Mouse (Mus musculus) stomach, embryonic 15.5 days (tissue): Measurements from ENCODE around the gene Peg3. TPM values are rescaled to one million over a fixed set of nuclear protein-coding genes. Genes with fewer than 3 reads are reported as not detected.

Experiments used
- ATAC-seq: fragments of 200-750 bp; cut with Nextera tagmentation; 2 replicates; pipeline ENCODE4 v1.8.0; 2017; ENCODE audit warnings: low read depth, moderate number of reproducible peaks, moderate TSS enrichment; ENCODE audit not compliant: insufficient read depth, low FRiP score
- H3K27ac ChIP-seq: fragments of 300-500 bp; sonication (generic); 2 replicates; pipeline ENCODE4 v1.5.1; 2015; ENCODE audit warnings: mild to moderate bottlenecking, inconsistent platforms
- H3K27me3 ChIP-seq: fragments of 300-500 bp; sonication (generic); replicated peaks from 2 replicates; pipeline ENCODE4 v1.6.1; 2015; ENCODE audit warnings: inconsistent platforms
- H3K36me3 ChIP-seq: fragments of 300-500 bp; sonication (generic); 2 replicates; pipeline ENCODE4 v1.6.1; 2015; ENCODE audit warnings: inconsistent platforms
- H3K4me1 ChIP-seq: fragments of 300-500 bp; sonication (generic); 2 replicates; pipeline ENCODE4 v1.6.1; 2015; ENCODE audit warnings: inconsistent platforms
- H3K4me2 ChIP-seq: fragments of 300-500 bp; sonication (generic); 2 replicates; pipeline ENCODE4 v1.6.1; 2015; ENCODE audit warnings: mild to moderate bottlenecking, inconsistent platforms
- H3K4me3 ChIP-seq: fragments of 300-500 bp; sonication (generic); replicated peaks from 2 replicates; pipeline ENCODE4 v1.5.1; 2015; ENCODE audit warnings: inconsistent platforms
- H3K9ac ChIP-seq: fragments of 300-500 bp; sonication (generic); 2 replicates; pipeline ENCODE4 v1.6.1; 2015; ENCODE audit warnings: inconsistent platforms
- H3K9me3 ChIP-seq: fragments of 300-500 bp; sonication (generic); 2 replicates; pipeline ENCODE4 v1.6.1; 2016; ENCODE audit warnings: inconsistent platforms
- WGBS: fragments of 180-500 bp; shearing (Covaris S2); methylation state at CpG from one replicate; pipeline ENCODE4 v1.1.7; 2015; 5-methylcytosine and 5-hydroxymethylcytosine counted together
- polyA plus RNA-seq: library from polyadenylated mRNA; unstranded; fragments of >200 nt; fragmentation: Nextera tagmentation; extraction: Ambion mirVana; gene quantifications from 2 replicates; pipeline ENCODE4 v1.2.1, GENCODE M21; 2015

Gene Peg3
- polyA plus RNA-seq, 1 experiment from 2014 or later = 134 TPM

- H3K27me3 ChIP-seq = no peaks in the 10 kb centered on the region
- no peak overlapping the region for H3K4me3 ChIP-seq
- peaks cover 25% of the 10 kb centered on the region; the same call in 1 of the 2 replicates for H3K36me3 ChIP-seq
- no peak overlapping the region for H3K9ac ChIP-seq
- 90% methylated on average over 23 of the region's 23 CpGs for WGBS
- no peaks in the 10 kb centered on the region for H3K9me3 ChIP-seq
- no peak overlapping the region for H3K27ac ChIP-seq
- no peaks in the 10 kb centered on the region for H3K4me1 ChIP-seq
- no peak for ATAC-seq
- H3K4me2 ChIP-seq = no peak overlapping the region
These were observed 22.7 kb downstream of the Peg3 start for GRCm38 (mm10) chr7:6707416-6708015.

GRCm38 (mm10) chr7:6699230-6699629 lies 31.0 kb downstream of the Peg3 start:
- Histone ChIP-seq H3K4me3 (no peak overlapping the region), H3K9me3 (no peaks in the 10 kb centered on the region), H3K27ac (no peak overlapping the region), H3K4me2 (no peak overlapping the region), H3K27me3 (no peaks in the 10 kb centered on the region), H3K4me1 (no peaks in the 10 kb centered on the region), H3K36me3 (no peaks in the 10 kb centered on the region), H3K9ac (no peak overlapping the region)
- no peak for ATAC-seq
- 80% methylated on average over 3 of the region's 3 CpGs for WGBS

- WGBS = 10% methylated on average over 32 of the region's 32 CpGs
- H3K36me3 ChIP-seq = no peaks in the 10 kb centered on the region
- H3K4me1 ChIP-seq = no peaks in the 10 kb centered on the region
- no peak within 1 kb of the TSS for H3K9ac ChIP-seq
- H3K4me3 ChIP-seq = peak within 1 kb of the TSS; percentile 51
- no peaks in the 10 kb centered on the region for H3K27me3 ChIP-seq
- peak within 1 kb of the TSS; percentile 65 for H3K4me2 ChIP-seq
- H3K9me3 ChIP-seq = no peaks in the 10 kb centered on the region
- peak; percentile 100 for ATAC-seq
- H3K27ac ChIP-seq = no peak within 1 kb of the TSS
These were observed 33.8 kb downstream of the Peg3 start, which contains the start of gene Zim1 for GRCm38 (mm10) chr7:6696241-6697045. Zim1 (minus strand) TSS chr7:6696450.

DNA sequence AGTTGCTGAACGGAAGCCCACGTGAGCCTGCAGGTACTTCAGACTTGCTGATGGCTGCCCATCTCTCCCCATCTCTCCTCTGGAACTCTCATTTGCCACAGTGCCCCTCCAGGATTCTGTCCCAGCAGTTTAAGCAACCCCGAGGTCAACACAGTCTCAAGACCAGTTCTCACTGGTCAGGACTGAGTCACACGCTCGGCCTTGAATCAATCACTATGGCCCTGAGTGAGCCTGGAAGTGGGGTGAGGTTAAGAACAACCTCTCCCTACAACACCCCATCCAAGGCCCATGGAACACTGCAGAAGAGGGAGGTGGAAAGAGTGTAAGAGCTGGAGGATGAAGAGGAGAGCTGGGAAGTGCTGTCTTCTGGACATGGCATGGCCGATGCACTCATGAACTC lies 44.7 kb downstream of the Peg3 start:
- no peaks in the 10 kb centered on the region for H3K4me1 ChIP-seq
- 90% methylated on average over 6 of the region's 6 CpGs for WGBS
- H3K27ac ChIP-seq = no peak overlapping the region
- H3K36me3 ChIP-seq = no peaks in the 10 kb centered on the region
- H3K4me3 ChIP-seq = no peak overlapping the region
- no peaks in the 10 kb centered on the region for H3K27me3 ChIP-seq
- H3K9ac ChIP-seq = no peak overlapping the region
- H3K9me3 ChIP-seq = no peaks in the 10 kb centered on the region
- ATAC-seq = no peak
- H3K4me2 ChIP-seq = no peak overlapping the region

GRCm38 (mm10) chr7:6666726-6667125 lies 63.5 kb downstream of the Peg3 start:
- no peak overlapping the region for H3K4me2 ChIP-seq
- H3K4me1 ChIP-seq = no peaks in the 10 kb centered on the region
- WGBS = 61% methylated on average over 3 of the region's 3 CpGs
- H3K27ac ChIP-seq = no peak overlapping the region
- no peak overlapping the region for H3K9ac ChIP-seq
- no peaks in the 10 kb centered on the region for H3K36me3 ChIP-seq
- ATAC-seq = no peak
- no peaks in the 10 kb centered on the region for H3K9me3 ChIP-seq
- no peak overlapping the region for H3K4me3 ChIP-seq
- no peaks in the 10 kb centered on the region for H3K27me3 ChIP-seq

- Histone ChIP-seq H3K36me3 (no peaks in the 10 kb centered on the region), H3K27ac (no peak overlapping the region), H3K27me3 (no peaks in the 10 kb centered on the region), H3K9me3 (no peaks in the 10 kb centered on the region), H3K4me1 (no peaks in the 10 kb centered on the region), H3K9ac (no peak overlapping the region), H3K4me3 (no peak overlapping the region), H3K4me2 (no peak overlapping the region)
- no peak for ATAC-seq
- 60% methylated on average over 7 of the region's 7 CpGs for WGBS
These were observed 66.8 kb downstream of the Peg3 start for GRCm38 (mm10) chr7:6663430-6663829.

- 28% methylated on average over 2 of the region's 2 CpGs for whole genome bisulfite sequencing
- Histone ChIP-seq H3K9me3 (no peaks in the 10 kb centered on the region), H3K27me3 (no peaks in the 10 kb centered on the region), H3K4me2 (no peak overlapping the region), H3K9ac (no peak overlapping the region), H3K36me3 (no peaks in the 10 kb centered on the region), H3K27ac (no peak overlapping the region), H3K4me3 (no peak overlapping the region), H3K4me1 (no peaks in the 10 kb centered on the region)
- no peak for ATAC-seq
These were observed 70.6 kb downstream of the Peg3 start for GRCm38 (mm10) chr7:6659605-6660004.

DNA sequence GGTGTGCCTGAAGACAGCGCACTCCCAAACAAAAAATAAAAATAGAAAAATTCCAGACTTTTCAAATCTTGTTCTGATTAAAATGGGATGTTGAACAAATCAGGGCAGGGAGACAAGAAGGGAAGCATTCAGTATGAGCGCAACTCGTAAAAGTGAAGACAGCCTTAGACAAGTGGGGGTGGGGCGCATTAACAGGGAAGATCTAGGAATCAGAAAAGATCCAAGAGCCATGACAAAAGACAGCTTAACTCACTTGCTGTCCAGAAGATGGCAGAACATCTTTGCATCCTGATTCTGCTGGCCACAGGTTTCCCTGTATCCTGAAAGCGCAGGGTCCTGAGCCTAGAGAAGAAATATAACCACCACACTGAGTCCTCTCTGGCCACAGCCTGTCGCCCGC lies 71.6 kb downstream of the Peg3 start:
- ATAC-seq = no peak

More for the DNA sequence above, 71.6 kb downstream of the Peg3 start:
- no peaks in the 10 kb centered on the region for H3K9me3 ChIP-seq
- H3K27ac ChIP-seq = no peak overlapping the region
- H3K4me3 ChIP-seq = no peak overlapping the region
- H3K4me1 ChIP-seq = no peaks in the 10 kb centered on the region
- no peak overlapping the region for H3K9ac ChIP-seq
- H3K27me3 ChIP-seq = no peaks in the 10 kb centered on the region
- WGBS = 89% methylated on average over 7 of the region's 7 CpGs
- H3K36me3 ChIP-seq = no peaks in the 10 kb centered on the region
- no peak overlapping the region for H3K4me2 ChIP-seq

Other genes starting within 250 kb of the Peg3 start
- gene Olfr5, start 243.5 kb downstream of the Peg3 start, polyA plus RNA-seq = not detected in 2 replicates
- not detected in 2 replicates for gene Olfr1347, start 230.7 kb downstream of the Peg3 start, polyA plus RNA-seq
- gene Olfr1348, start 221.7 kb downstream of the Peg3 start, polyA plus RNA-seq = not detected in 2 replicates
- gene Olfr1349, start 207.5 kb downstream of the Peg3 start, polyA plus RNA-seq = not detected in 2 replicates
- gene Olfr1350, start 165.6 kb downstream of the Peg3 start, polyA plus RNA-seq = not detected in 2 replicates
- gene Zim1, start 34.0 kb downstream of the Peg3 start, polyA plus RNA-seq = 5.3 and 6.3 TPM in 2 replicates
- 5.7 and 6.2 TPM in 2 replicates for gene Usp29, start 147 bp upstream of the Peg3 start, polyA plus RNA-seq